In genomic region chr4:83310990-83311389, GRCm38 (mm10) we compare ENCODE assay signal across 22 mouse cellular contexts. TPM values are rescaled to one million over a fixed set of nuclear protein-coding genes. Genes with fewer than 3 reads are reported as not detected.
DNase-seq lines count a peak whose midpoint lies in the region; ATAC-seq lines count a peak whose summit lies in the region.
"Had no signal": no experiment of that assay in that cellular context is flagged by ENCODE, and none has a peak within 500 bp of the region (broad histone marks: within the 10 kb centered on the region; RNA-seq: fewer than 3 reads in every experiment).

No protein-coding gene starts in this region.

- peak overlapping the region; percentile 22; the same call in 1 of the 2 replicates for H3K4me2 ChIP-seq in kidney, embryonic 15.5 days
- no peak overlapping the region for H3K4me2 ChIP-seq in midbrain, embryonic 13.5 days (replicated peaks)
- H3K4me2 ChIP-seq: embryonic facial prominence, embryonic 12.5 days; forebrain, embryonic 12.5 days; hindbrain, embryonic 14.5 days; limb, embryonic 13.5 days; liver, embryonic 12.5 days had no signal

- 32% methylated on average over 10 of the region's 10 CpGs for WGBS in kidney, embryonic 15.5 days
- 91% methylated on average over 10 of the region's 10 CpGs for WGBS in midbrain, embryonic 13.5 days

- 0 out of 2 replicates have a peak, but pooled peaks have one; percentile 23 for ATAC-seq in kidney, embryonic 15.5 days (replicated peaks; ENCODE audit: low FRiP score)
- ATAC-seq in midbrain, embryonic 13.5 days: no peak
- ATAC-seq: inflammation-experienced regulatory T-cells, adult 6 months; liver, embryonic 12.5 days had no signal

- no peak overlapping the region for H3K4me3 ChIP-seq in kidney, embryonic 15.5 days (replicated peaks)
- no peak overlapping the region for H3K4me3 ChIP-seq in midbrain, embryonic 13.5 days (replicated peaks)
- H3K4me3 ChIP-seq: embryonic facial prominence, embryonic 12.5 days; forebrain, embryonic 12.5 days; heart, embryonic 10.5 days; limb, embryonic 13.5 days; liver, embryonic 12.5 days had no signal

- no peak overlapping the region for H3K9ac ChIP-seq in kidney, embryonic 15.5 days
- no peak overlapping the region for H3K9ac ChIP-seq in midbrain, embryonic 13.5 days (replicated peaks)
- H3K9ac ChIP-seq: embryonic facial prominence, embryonic 12.5 days; forebrain, embryonic 12.5 days; hindbrain, embryonic 14.5 days; limb, embryonic 13.5 days; liver, embryonic 12.5 days had no signal

- peaks cover 55% of the 10 kb centered on the region for H3K4me1 ChIP-seq in kidney, embryonic 15.5 days
- peaks cover 5% of the 10 kb centered on the region; the same call in 1 of the 2 replicates for H3K4me1 ChIP-seq in midbrain, embryonic 13.5 days (replicated peaks)

- H3K27me3 ChIP-seq in kidney, embryonic 15.5 days: peaks cover 5% of the 10 kb centered on the region; the same call in 1 of the 2 replicates
- H3K27me3 ChIP-seq in midbrain, embryonic 13.5 days: no peaks in the 10 kb centered on the region
- H3K27me3 ChIP-seq: embryonic facial prominence, embryonic 12.5 days; forebrain, embryonic 12.5 days; limb, embryonic 13.5 days; liver, embryonic 12.5 days had no signal

- peak overlapping the region; percentile 52 for H3K27ac ChIP-seq in kidney, embryonic 15.5 days
- H3K27ac ChIP-seq in midbrain, embryonic 13.5 days: no peak overlapping the region
- H3K27ac ChIP-seq: embryonic facial prominence, embryonic 12.5 days; forebrain, embryonic 12.5 days; heart, embryonic 10.5 days; hindbrain, embryonic 14.5 days; limb, embryonic 13.5 days; liver, embryonic 12.5 days had no signal

- H3K9me3 ChIP-seq in kidney, embryonic 15.5 days (replicated peaks): no peaks in the 10 kb centered on the region
- H3K9me3 ChIP-seq in midbrain, embryonic 13.5 days: no peaks in the 10 kb centered on the region
- H3K9me3 ChIP-seq: embryonic facial prominence, embryonic 12.5 days; forebrain, embryonic 12.5 days; heart, embryonic 10.5 days; limb, embryonic 13.5 days; liver, embryonic 12.5 days had no signal

- H3K36me3 ChIP-seq in kidney, embryonic 15.5 days: no peaks in the 10 kb centered on the region
- H3K36me3 ChIP-seq in midbrain, embryonic 13.5 days: no peaks in the 10 kb centered on the region
- H3K36me3 ChIP-seq: embryonic facial prominence, embryonic 12.5 days; forebrain, embryonic 12.5 days; heart, embryonic 10.5 days; limb, embryonic 13.5 days; liver, embryonic 12.5 days had no signal

- DNase-seq in kidney, adult 11 months: peak; percentile 60
- DNase-seq in kidney, postnatal 10 days: no peak
- DNase-seq in kidney, postnatal 4 days: peak; percentile 17 to 53
- DNase-seq in right cerebral cortex, adult 18-20 months: no peak
- no peak for DNase-seq in adrenal gland, adult 8-10 months
- no peak for DNase-seq in layer of hippocampus, postnatal 10 days (ENCODE audit: low spot score in 2 of 2)
- DNase-seq: cerebellum, adult 18-20 months; cerebellum, postnatal 25 days; heart, postnatal 4 days; lung, adult 18-20 months; midbrain, embryonic 14.5 days; right cerebral cortex, postnatal 25 days; thymus, adult 18-20 months had no signal

RNA-seq across cellular contexts. Expression of gene Ttc39b, which starts 13.1 kb away (rescaled TPM):
- 2.0 and 2.7 TPM in 2 replicates for polyA plus RNA-seq in kidney, embryonic 15.5 days (2015; fragmentation: Nextera tagmentation; extraction: Ambion mirVana)
- polyA plus RNA-seq in midbrain, embryonic 13.5 days (2015; fragmentation: Nextera tagmentation; extraction: Ambion mirVana): 3.7 and 4.4 TPM in 2 replicates
- 10 to 100 TPM; 21.4 to 29.7 (median 26.3) TPM for total RNA-seq in adrenal gland, adult 8-10 months (2022)
- 10 to 100 TPM; 26.1 to 28.9 TPM for total RNA-seq in layer of hippocampus, postnatal 10 days (2021)

Comparison
In these comparisons a context has a peak if more than half of its experiments do, and no peak if none do; other contexts are left out.
1. DNase-seq: peak in kidney, adult 11 months (single experiment) and kidney, postnatal 4 days (2 of 2); none in kidney, postnatal 10 days (single experiment), right cerebral cortex, adult 18-20 months (single experiment), adrenal gland, adult 8-10 months (single experiment) and layer of hippocampus, postnatal 10 days (0 of 2).